Mouse (Mus musculus) small intestine, adult 10 weeks (tissue): ENCODE measurements around the gene Clcn2. TPM values are rescaled to one million over a fixed set of nuclear protein-coding genes. Genes with fewer than 3 reads are reported as not detected.

Experiments
- polyA plus RNA-seq: library from polyadenylated mRNA; stranded (reverse); fragments of 350-450 nt; fragmentation: Illumina TruSeq; extraction: RNeasy Lipid Tissue Mini Kit (QIAGEN cat#74804); gene quantifications from one replicate; pipeline ENCODE4 v1.2.3, GENCODE M21; 2014; ENCODE audit warnings: low replicate concordance

Clcn2 gene
- 2.5 TPM for polyA plus RNA-seq

GRCm38 (mm10) chr16:20717181-20717977, at the start of gene Clcn2, which contains the start of gene Polr2h:
Gene Clcn2, minus strand, starts transcription at chr16:20717746.
Gene Polr2h, plus strand, starts transcription at chr16:20717665.

GRCm38 (mm10) chr16:20733731-20734730, 16.5 kb upstream of the Clcn2 start, which contains the start of gene Thpo:
Gene Thpo, minus strand, starts transcription at chr16:20734511.

GRCm38 (mm10) chr16:20732925-20733730, 15.6 kb upstream of the Clcn2 start, which contains the start of gene Chrd:
Gene Chrd, plus strand, starts transcription at chr16:20733127.

GRCm38 (mm10) chr16:20693111-20693701, 24.3 kb downstream of the Clcn2 start, which contains the start of gene Fam131a:
Gene Fam131a, plus strand, starts transcription at chr16:20693241.

GRCm38 (mm10) chr16:20668013-20668412, 49.5 kb downstream of the Clcn2 start, which contains the start of gene Eif4g1:
Gene Eif4g1, plus strand, starts transcription at chr16:20668313.

Other genes starting within 250 kb of the Clcn2 start
- gene Eif2b5, start 218.9 kb downstream of the Clcn2 start, polyA plus RNA-seq = 4.0 TPM
- gene Dvl3, start 200.8 kb downstream of the Clcn2 start, polyA plus RNA-seq = 16.9 TPM
- gene Ap2m1, start 182.3 kb downstream of the Clcn2 start, polyA plus RNA-seq = 90.7 TPM
- gene Abcf3, start 169.2 kb downstream of the Clcn2 start, polyA plus RNA-seq = 6.6 TPM
- 0.41 TPM for gene Vwa5b2, start 128.3 kb downstream of the Clcn2 start, polyA plus RNA-seq
- not detected for gene Eef1akmt4, start 106.2 kb downstream of the Clcn2 start, polyA plus RNA-seq
- gene Gm49333, start 106.1 kb downstream of the Clcn2 start, polyA plus RNA-seq = not detected
- 2.8 TPM for gene Alg3, start 106.0 kb downstream of the Clcn2 start, polyA plus RNA-seq
- not detected for gene Camk2n2, start 96.5 kb downstream of the Clcn2 start, polyA plus RNA-seq
- not detected for gene Ece2, start 87.9 kb downstream of the Clcn2 start, polyA plus RNA-seq
- gene Psmd2, start 66.1 kb downstream of the Clcn2 start, polyA plus RNA-seq = 40.4 TPM
- gene Eif4g1, start 49.4 kb downstream of the Clcn2 start, polyA plus RNA-seq = 95.9 TPM
- gene Fam131a, start 24.5 kb downstream of the Clcn2 start, polyA plus RNA-seq = not detected
- gene Polr2h, start 81 bp downstream of the Clcn2 start, polyA plus RNA-seq = 17.3 TPM
- gene Chrd, start 15.4 kb upstream of the Clcn2 start, polyA plus RNA-seq = not detected
- gene Thpo, start 16.8 kb upstream of the Clcn2 start, polyA plus RNA-seq = 0.22 TPM